Mouse (Mus musculus): Measurements from ENCODE around the gene St6galnac3.

- TF ChIP-seq EP300 (IDR thresholded peaks at IDR 0.05; ENCODE audit: low read length) (no peak), ELF1 (IDR thresholded peaks at IDR 0.05; ENCODE audit: low read depth, low read length) (no peak), POLR2AphosphoS2 (IDR thresholded peaks at IDR 0.05; ENCODE audit: low read depth, low read length) (no peak)
Measured at GRCm38 (mm10) chr3:153222611-153223402, 502.2 kb downstream of the St6galnac3 start.

All from CH12.LX (cell line).